Mouse (Mus musculus) lung, embryonic 15.5 days (tissue): ENCODE measurements at regions not wholly inside any gene's neighbourhood (a gene's known extent, or its start where the extent isn't known, plus 50 kb on each side); places are given as distances from the start of the nearest gene placed in this dataset.

ENCODE experiments used
- ATAC-seq: fragments of 200-750 bp; cut with Nextera tagmentation; 2 replicates; pipeline ENCODE4 v1.8.0; 2017; ENCODE audit warnings: moderate number of reproducible peaks, borderline replicate concordance; ENCODE audit not compliant: low FRiP score, low TSS enrichment; ENCODE audit errors: extremely low read depth
- H3K27ac ChIP-seq: fragments of 300-500 bp; sonication (generic); 2 replicates; pipeline ENCODE4 v1.5.1; 2015; ENCODE audit warnings: moderate library complexity, mild to moderate bottlenecking, inconsistent platforms
- H3K27me3 ChIP-seq: fragments of 300-500 bp; sonication (generic); 2 replicates; pipeline ENCODE4 v1.6.1; 2015; ENCODE audit warnings: inconsistent platforms
- H3K36me3 ChIP-seq: fragments of 300-500 bp; sonication (generic); 2 replicates; pipeline ENCODE4 v1.6.1; 2015; ENCODE audit warnings: inconsistent platforms
- H3K4me1 ChIP-seq: fragments of 300-500 bp; sonication (generic); 2 replicates; pipeline ENCODE4 v1.6.1; 2015; ENCODE audit warnings: inconsistent platforms
- H3K4me2 ChIP-seq: fragments of 300-500 bp; sonication (generic); 2 replicates; pipeline ENCODE4 v1.6.1; 2015; ENCODE audit warnings: inconsistent platforms, mild to moderate bottlenecking, moderate library complexity
- H3K4me3 ChIP-seq: fragments of 300-500 bp; sonication (generic); 2 replicates; pipeline ENCODE4 v1.5.1; 2015; ENCODE audit warnings: mild to moderate bottlenecking, inconsistent platforms
- H3K9ac ChIP-seq: fragments of 300-500 bp; sonication (generic); 2 replicates; pipeline ENCODE4 v1.6.1; 2015; ENCODE audit warnings: inconsistent platforms
- H3K9me3 ChIP-seq: fragments of 300-500 bp; sonication (generic); 2 replicates; pipeline ENCODE4 v1.6.1; 2016; ENCODE audit warnings: inconsistent platforms
- WGBS: fragments of 180-500 bp; shearing (Covaris S2); methylation state at CpG from one replicate; pipeline ENCODE4 v1.1.7; 2015; 5-methylcytosine and 5-hydroxymethylcytosine counted together

DNA sequence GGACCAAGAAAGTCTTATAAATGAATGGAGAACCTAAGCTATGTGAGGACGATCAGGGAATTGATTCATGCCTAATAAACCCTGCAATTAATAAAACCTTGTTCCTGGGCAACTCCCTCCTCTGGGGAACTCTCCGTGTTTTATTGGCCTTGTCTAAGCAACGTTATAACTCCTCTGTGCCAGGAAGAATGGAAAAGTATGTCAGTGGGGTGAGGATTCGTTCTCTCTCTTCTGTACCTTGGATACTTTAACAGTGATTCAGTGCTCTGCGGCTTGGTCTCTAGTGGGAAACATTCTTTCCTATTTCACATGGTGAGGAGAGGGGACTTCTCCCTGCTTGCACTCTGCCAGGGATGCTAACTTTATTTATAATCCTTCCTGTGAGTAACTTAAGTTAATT is 417.4 kb upstream of the Cdh6 start:
- Histone ChIP-seq H3K9ac (no peak overlapping the region), H3K27me3 (no peaks in the 10 kb centered on the region), H3K4me2 (no peak overlapping the region), H3K4me3 (no peak overlapping the region), H3K27ac (no peak overlapping the region), H3K4me1 (no peaks in the 10 kb centered on the region), H3K36me3 (no peaks in the 10 kb centered on the region), H3K9me3 (no peaks in the 10 kb centered on the region)
- no peak for ATAC-seq
- 70% methylated on average over 5 of the region's 5 CpGs for WGBS

DNA sequence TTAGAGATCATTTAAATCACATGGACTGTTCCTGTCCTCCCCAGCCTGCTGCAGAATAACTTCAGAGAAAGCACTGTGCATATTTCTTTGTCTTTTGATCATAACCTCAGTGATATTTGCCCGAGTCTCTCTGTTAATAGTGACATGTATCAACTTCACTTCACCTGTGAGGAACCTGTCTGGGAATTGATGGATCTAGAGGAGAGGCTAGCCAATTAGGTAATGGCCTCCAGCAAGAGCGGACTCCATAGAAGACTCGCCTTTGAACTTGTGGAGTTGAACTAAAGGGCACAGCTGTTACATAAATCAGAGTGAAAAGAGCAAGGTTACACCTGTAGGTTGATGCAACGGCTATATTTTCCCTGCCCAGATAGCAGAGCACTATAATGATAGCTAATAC is 409.8 kb upstream of the Cdh6 start:
- H3K9ac ChIP-seq, result no peak overlapping the region
- H3K9me3 ChIP-seq, result no peaks in the 10 kb centered on the region
- H3K4me3 ChIP-seq, result no peak overlapping the region
- H3K36me3 ChIP-seq, result no peaks in the 10 kb centered on the region
- 39% methylated on average over 4 of the region's 4 CpGs for WGBS
- ATAC-seq, result no peak
- H3K27ac ChIP-seq, result no peak overlapping the region
- H3K4me1 ChIP-seq, result no peaks in the 10 kb centered on the region
- H3K27me3 ChIP-seq, result no peaks in the 10 kb centered on the region
- H3K4me2 ChIP-seq, result no peak overlapping the region

DNA sequence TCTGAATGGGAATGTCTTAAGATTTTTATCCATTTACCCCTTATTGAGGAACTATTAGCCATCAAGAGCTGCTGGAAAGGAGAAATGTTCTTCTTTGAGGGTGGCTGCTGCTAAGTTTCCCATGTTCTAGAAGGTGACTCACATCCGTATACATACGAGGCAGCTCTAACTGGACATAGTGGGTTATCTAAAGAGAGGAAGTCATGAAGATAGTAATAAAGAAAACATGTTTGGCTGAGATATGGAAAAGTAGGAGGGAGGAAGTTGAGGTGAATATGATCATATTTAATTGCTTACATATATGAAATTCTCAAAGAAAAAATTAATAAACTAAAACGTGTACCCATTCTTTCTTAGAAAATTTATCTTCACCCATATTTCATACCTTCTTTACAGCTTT is 408.7 kb upstream of the Cdh6 start:
- no peak overlapping the region for H3K4me2 ChIP-seq
- no peak for ATAC-seq
- H3K27me3 ChIP-seq, result no peaks in the 10 kb centered on the region
- no peak overlapping the region for H3K4me3 ChIP-seq
- no peaks in the 10 kb centered on the region for H3K9me3 ChIP-seq
- no peaks in the 10 kb centered on the region for H3K4me1 ChIP-seq
- no peak overlapping the region for H3K27ac ChIP-seq
- 72% methylated on average over 3 of the region's 3 CpGs for WGBS
- H3K36me3 ChIP-seq, result no peaks in the 10 kb centered on the region
- no peak overlapping the region for H3K9ac ChIP-seq

DNA sequence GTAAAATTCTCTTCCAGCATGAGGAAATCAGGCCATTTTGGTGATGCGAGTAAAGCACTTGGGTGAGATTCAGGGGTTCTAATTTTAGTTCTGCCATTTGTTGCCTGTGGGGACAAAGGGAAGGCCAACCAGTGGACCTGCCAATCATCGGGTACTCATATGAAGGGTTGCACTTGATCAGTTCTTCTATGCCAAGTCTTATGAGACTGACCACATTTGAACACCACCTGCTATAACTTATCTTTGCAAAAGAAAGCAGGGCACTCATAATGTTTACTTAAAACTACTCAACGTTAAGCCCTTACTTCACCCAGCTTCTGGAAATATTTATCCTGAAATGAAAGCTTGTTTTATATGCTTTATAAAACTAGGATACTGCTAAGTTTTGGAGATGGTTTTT is 400.1 kb upstream of the Cdh6 start:
- Histone ChIP-seq H3K9me3 (no peaks in the 10 kb centered on the region), H3K4me3 (no peak overlapping the region), H3K9ac (no peak overlapping the region), H3K36me3 (no peaks in the 10 kb centered on the region), H3K27me3 (no peaks in the 10 kb centered on the region), H3K27ac (no peak overlapping the region), H3K4me2 (no peak overlapping the region), H3K4me1 (no peaks in the 10 kb centered on the region)
- ATAC-seq, result peak; percentile 52; the same call in 1 of the 2 replicates
- WGBS, result 44% methylated on average over 3 of the region's 3 CpGs

DNA sequence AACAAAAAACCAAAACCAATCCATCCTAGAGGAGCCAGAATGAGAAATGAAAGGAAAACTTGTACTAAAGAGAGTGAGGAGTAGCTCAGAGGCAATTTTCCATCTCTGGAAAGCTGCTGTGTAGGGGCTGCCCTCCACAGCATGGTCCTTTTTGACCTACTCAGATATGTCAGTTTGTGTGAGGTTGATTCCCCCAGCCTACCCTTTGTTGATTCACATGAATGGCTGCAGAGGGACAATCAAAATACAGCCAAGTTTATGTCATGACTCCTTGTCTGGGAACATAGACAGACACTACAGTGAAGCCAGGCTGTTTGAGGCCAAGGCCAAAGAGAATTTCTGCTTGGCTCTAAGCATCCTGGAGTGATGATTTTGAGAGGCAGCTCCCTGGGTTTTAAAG is 387.4 kb upstream of the Cdh6 start:
- no peaks in the 10 kb centered on the region for H3K36me3 ChIP-seq
- H3K9ac ChIP-seq, result no peak overlapping the region
- H3K27me3 ChIP-seq, result no peaks in the 10 kb centered on the region
- H3K4me2 ChIP-seq, result no peak overlapping the region
- H3K4me1 ChIP-seq, result no peaks in the 10 kb centered on the region
- ATAC-seq, result no peak
- no peak overlapping the region for H3K27ac ChIP-seq
- no peak overlapping the region for H3K4me3 ChIP-seq
- no peaks in the 10 kb centered on the region for H3K9me3 ChIP-seq

DNA sequence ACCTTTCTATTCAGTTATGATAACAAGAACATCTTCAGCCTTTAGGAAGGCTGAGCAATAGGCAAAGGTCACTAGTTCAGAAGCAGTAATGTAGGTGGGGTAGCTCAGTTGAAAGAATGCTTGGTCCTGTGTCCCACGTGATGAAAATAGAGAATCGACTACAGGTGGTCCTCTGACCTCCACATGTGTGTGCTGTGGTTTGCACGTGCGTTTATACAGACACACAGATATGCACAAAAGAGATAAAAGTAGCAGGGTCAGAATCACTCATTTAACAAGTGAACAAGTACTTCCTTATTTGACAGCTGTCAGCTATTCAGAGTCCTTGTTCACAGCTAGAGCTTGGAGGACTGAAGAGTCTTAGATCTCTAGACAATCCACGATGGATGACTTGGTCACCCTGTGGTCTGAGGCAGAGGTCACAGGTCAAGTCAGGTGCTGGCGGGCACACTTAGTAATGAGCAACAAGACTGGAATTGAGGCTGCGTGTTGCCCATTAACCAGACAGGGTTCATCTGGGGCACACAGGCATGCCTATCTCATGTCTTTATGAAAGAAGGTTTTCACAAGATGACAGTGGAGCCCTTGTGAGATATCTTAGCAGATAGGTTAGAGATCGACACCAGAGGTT is 375.8 kb upstream of the Cdh6 start:
- Histone ChIP-seq H3K4me2 (no peak overlapping the region), H3K9me3 (no peaks in the 10 kb centered on the region), H3K4me1 (no peaks in the 10 kb centered on the region), H3K4me3 (no peak overlapping the region), H3K9ac (no peak overlapping the region), H3K27me3 (no peaks in the 10 kb centered on the region), H3K27ac (no peak overlapping the region), H3K36me3 (no peaks in the 10 kb centered on the region)
- ATAC-seq, result no peak; the same call in 1 of the 2 replicates
- WGBS, result 49% methylated on average over 8 of the region's 8 CpGs

DNA sequence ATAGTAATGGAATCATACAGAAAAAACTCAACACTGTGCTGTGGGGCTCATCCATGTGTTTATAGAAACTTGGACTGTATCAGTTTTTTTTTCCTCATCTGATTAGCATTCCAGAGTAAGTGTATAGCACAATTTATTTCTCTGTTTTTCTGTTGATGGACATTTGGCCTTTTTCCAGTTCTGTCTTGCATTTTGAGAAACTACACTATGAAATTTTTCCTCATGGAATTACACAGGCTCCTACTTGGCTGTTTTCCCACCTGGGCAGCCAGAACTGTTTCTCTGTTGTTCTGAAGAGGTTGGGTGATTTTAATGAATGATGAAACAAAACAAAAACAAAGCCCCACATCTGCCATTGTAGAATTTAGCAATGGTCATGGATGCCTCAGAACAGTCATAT is 366.6 kb upstream of the Cdh6 start:
- H3K36me3 ChIP-seq, result no peaks in the 10 kb centered on the region
- H3K27ac ChIP-seq, result no peak overlapping the region
- no peak overlapping the region for H3K9ac ChIP-seq
- H3K4me3 ChIP-seq, result no peak overlapping the region
- H3K27me3 ChIP-seq, result no peaks in the 10 kb centered on the region
- H3K9me3 ChIP-seq, result no peaks in the 10 kb centered on the region
- H3K4me1 ChIP-seq, result no peaks in the 10 kb centered on the region
- no peak for ATAC-seq
- no peak overlapping the region for H3K4me2 ChIP-seq

DNA sequence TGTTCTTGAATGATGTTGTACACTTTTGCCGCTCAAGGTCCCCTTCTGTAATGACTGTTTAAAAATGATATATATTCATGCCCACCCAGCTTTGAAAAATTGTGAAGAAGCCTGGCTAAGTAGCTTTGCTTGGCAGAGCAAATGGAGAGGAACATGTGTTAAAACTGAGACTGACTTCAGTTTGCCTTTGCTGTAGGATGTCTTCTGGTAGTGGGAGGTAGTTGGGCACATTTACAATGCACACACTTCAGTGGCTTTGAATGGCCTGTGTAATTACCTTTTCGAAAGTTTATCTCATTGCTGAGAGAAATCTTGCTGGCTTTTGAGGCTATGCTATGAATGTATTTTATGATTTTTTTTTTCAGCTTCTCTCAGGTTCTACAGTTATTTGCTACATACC is 360.5 kb upstream of the Cdh6 start:
- 77% methylated on average over 2 of the region's 2 CpGs for WGBS
- Histone ChIP-seq H3K4me2 (no peak overlapping the region), H3K36me3 (no peaks in the 10 kb centered on the region), H3K4me1 (no peaks in the 10 kb centered on the region), H3K27me3 (no peaks in the 10 kb centered on the region), H3K9ac (no peak overlapping the region), H3K27ac (no peak overlapping the region), H3K4me3 (no peak overlapping the region), H3K9me3 (no peaks in the 10 kb centered on the region)
- no peak for ATAC-seq

DNA sequence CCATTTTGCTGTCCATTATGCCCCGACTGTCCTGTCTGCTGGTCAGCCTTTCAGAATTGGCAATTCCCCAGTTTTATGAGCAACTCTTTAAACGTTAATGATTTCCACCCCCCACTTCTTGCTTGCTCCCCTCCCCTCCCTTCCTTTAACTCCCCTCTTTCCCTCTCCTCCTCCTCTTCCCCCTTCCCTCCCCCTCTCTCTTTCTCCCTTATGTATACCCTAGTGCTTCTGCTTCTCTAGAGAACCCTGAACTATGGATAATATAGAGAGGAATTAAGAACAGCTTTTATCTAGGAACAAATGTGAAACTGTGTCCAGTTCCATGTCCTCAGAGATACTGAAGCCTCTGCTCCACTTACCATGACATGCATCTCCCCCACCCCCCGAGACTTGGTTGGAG is 356.5 kb upstream of the Cdh6 start:
- Histone ChIP-seq H3K4me2 (no peak overlapping the region), H3K9me3 (no peaks in the 10 kb centered on the region), H3K27me3 (no peaks in the 10 kb centered on the region), H3K9ac (no peak overlapping the region), H3K27ac (no peak overlapping the region), H3K4me1 (no peaks in the 10 kb centered on the region), H3K4me3 (no peak overlapping the region), H3K36me3 (no peaks in the 10 kb centered on the region)
- ATAC-seq, result no peak
- 46% methylated on average over 3 of the region's 3 CpGs for WGBS

DNA sequence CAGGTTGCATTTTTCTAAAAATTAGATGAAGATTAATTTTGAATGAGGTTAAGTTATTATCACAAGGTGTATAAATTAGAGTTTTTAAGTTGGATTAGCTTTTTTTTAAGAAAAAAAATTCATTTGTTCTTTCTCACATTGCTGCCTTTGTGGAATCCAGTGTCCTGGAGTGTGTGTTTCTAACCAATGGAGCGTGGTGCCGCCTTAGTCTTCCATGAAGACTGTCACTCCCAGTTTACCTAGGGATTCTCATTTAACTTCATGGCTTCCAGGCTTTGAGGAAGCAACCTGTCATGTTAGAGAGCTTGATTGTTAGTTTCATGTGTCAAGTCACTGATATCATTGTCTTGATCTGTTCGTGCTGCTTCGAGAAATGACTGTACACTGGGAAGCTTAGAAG is 355.6 kb upstream of the Cdh6 start:
- no peak overlapping the region for H3K4me2 ChIP-seq
- 78% methylated on average over 4 of the region's 4 CpGs for WGBS
- no peaks in the 10 kb centered on the region for H3K4me1 ChIP-seq
- no peaks in the 10 kb centered on the region for H3K9me3 ChIP-seq
- no peak overlapping the region for H3K4me3 ChIP-seq
- no peak overlapping the region for H3K27ac ChIP-seq
- no peaks in the 10 kb centered on the region for H3K36me3 ChIP-seq
- no peak overlapping the region for H3K9ac ChIP-seq
- H3K27me3 ChIP-seq, result no peaks in the 10 kb centered on the region
- ATAC-seq, result no peak
